Mouse (Mus musculus) CH12.LX (cell line): ENCODE measurements at regions not wholly inside any gene's neighbourhood (a gene's known extent, or its start where the extent isn't known, plus 50 kb on each side); places are given as distances from the start of the nearest gene placed in this dataset.

Experiments used
- DNase-seq: peaks from one replicate; pipeline ENCODE4 v3.0.0-alpha.2; 2013; ENCODE audit errors: extremely low read depth
- H3K27ac ChIP-seq: 2 replicates; pipeline ENCODE4 v1.5.1; 2012; ENCODE audit warnings: low read depth, mild to moderate bottlenecking, control low read depth, moderate library complexity; ENCODE audit not compliant: insufficient read depth
- H3K27me3 ChIP-seq: replicated peaks from 2 replicates; pipeline ENCODE3; 2012; ENCODE audit warnings: inconsistent platforms
- H3K36me3 ChIP-seq, 2 experiments: replicated peaks in 1 of 2; 2 replicates each; pipeline versions ENCODE3 to v1.6.1; 2012; ENCODE audit warnings: inconsistent platforms in 1 of 2, low read length in 1 of 2, mild to moderate bottlenecking in 1 of 2, mixed read lengths in 1 of 2, moderate library complexity in 1 of 2; ENCODE audit not compliant: control insufficient read depth in 1 of 2, insufficient read depth in 1 of 2
- H3K4me1 ChIP-seq, 2 experiments: 2 replicates each; pipeline ENCODE4 v1.6.1; 2012; ENCODE audit warnings: inconsistent platforms in 1 of 2, moderate library complexity in 1 of 2; ENCODE audit not compliant: insufficient read depth in 2 of 2, control insufficient read depth in 1 of 2
- H3K4me2 ChIP-seq: 2 replicates; pipeline ENCODE4 v1.6.1; 2012; ENCODE audit warnings: low read depth, mild to moderate bottlenecking, control low read depth; ENCODE audit not compliant: poor library complexity, insufficient read depth, severe bottlenecking
- H3K4me3 ChIP-seq, 3 experiments: fragments of 150-350 bp in 1 of 3; sonication (generic) in 1 of 3; replicated peaks in 1 of 3; 2 replicates each; pipeline versions ENCODE3 to v1.5.1; 2011 to 2012; ENCODE audit warnings: low read depth in 2 of 3, low read length in 2 of 3, mild to moderate bottlenecking in 2 of 3, moderate library complexity in 2 of 3, control low read depth in 1 of 3, improper control_type of control experiment in 1 of 3, inconsistent platforms in 1 of 3, mixed read lengths in 1 of 3; ENCODE audit not compliant: poor library complexity in 1 of 3
- H3K79me2 ChIP-seq: replicated peaks from 2 replicates; pipeline ENCODE4 v1.6.1; 2012; ENCODE audit warnings: mild to moderate bottlenecking, moderate library complexity; ENCODE audit not compliant: control insufficient read depth, poor library complexity, insufficient read depth, severe bottlenecking; ENCODE audit errors: extremely low read depth
- H3K9ac ChIP-seq: 2 replicates; pipeline ENCODE4 v1.6.1; 2012; ENCODE audit warnings: low read depth, mild to moderate bottlenecking, control low read depth, moderate library complexity; ENCODE audit not compliant: insufficient read depth
- H3K9me3 ChIP-seq: replicated peaks from 2 replicates; pipeline ENCODE3; 2012; ENCODE audit warnings: low read length, inconsistent platforms, mixed read lengths
- BHLHE40 ChIP-seq: IDR thresholded peaks from 2 replicates; pipeline ENCODE4 v1.6.1; 2011; ENCODE audit warnings: mild to moderate bottlenecking, low read depth, low read length, improper control_type of control experiment
- CHD1 ChIP-seq: IDR thresholded peaks from 2 replicates; pipeline ENCODE4 v1.6.1; 2012; ENCODE audit warnings: low read depth, low read length, improper control_type of control experiment, inconsistent platforms
- ELF1 ChIP-seq: IDR thresholded peaks from 2 replicates; pipeline ENCODE4 v1.6.1; 2014; ENCODE audit warnings: low read depth, mild to moderate bottlenecking, inconsistent platforms, low read length, improper control_type of control experiment
- ETS1 ChIP-seq: conservative IDR thresholded peaks from 2 replicates; pipeline ENCODE4 v1.6.1; 2012; ENCODE audit warnings: low read depth, mild to moderate bottlenecking, inconsistent platforms, low read length, improper control_type of control experiment, moderate library complexity
- GABPA ChIP-seq: IDR thresholded peaks from 2 replicates; pipeline ENCODE4 v1.6.1; 2012; ENCODE audit warnings: low read depth, low read length, improper control_type of control experiment, inconsistent platforms; ENCODE audit not compliant: insufficient replicate concordance
- JUN ChIP-seq: IDR thresholded peaks from 2 replicates; pipeline ENCODE4 v1.6.1; 2011; ENCODE audit warnings: low read depth, mild to moderate bottlenecking, low read length, improper control_type of control experiment, moderate library complexity; ENCODE audit not compliant: insufficient read depth
- MEF2A ChIP-seq: IDR thresholded peaks from 2 replicates; pipeline ENCODE4 v1.6.1; 2014; ENCODE audit warnings: low read depth, mild to moderate bottlenecking, inconsistent platforms, low read length, improper control_type of control experiment, borderline replicate concordance
- PAX5 ChIP-seq: IDR thresholded peaks from 2 replicates; pipeline ENCODE4 v1.6.1; 2012; ENCODE audit warnings: low read length, inconsistent platforms, mixed read lengths
- SIN3A ChIP-seq: IDR thresholded peaks from 2 replicates; pipeline ENCODE4 v1.6.1; 2012; ENCODE audit warnings: low read length, improper control_type of control experiment, inconsistent platforms
- UBTF ChIP-seq: IDR thresholded peaks from 2 replicates; pipeline ENCODE4 v1.6.1; 2012; ENCODE audit warnings: low read depth, mild to moderate bottlenecking, inconsistent platforms, low read length, improper control_type of control experiment, moderate library complexity
- dilution Hi-C: fragments of 300-500 bp; cut with MboI; formaldehyde crosslinking; loops from 2 replicates; pipeline ENCODE4 v1.14.3; 2020; ENCODE audit warnings: low sequenced_read_pairs; ENCODE audit not compliant: extremely low pct_unique_long_range_greater_than_20kb, extremely low pct_ligation_motif_present
- in situ Hi-C: fragments of 300-500 bp; cut with MboI; formaldehyde crosslinking; loops from 3 replicates; pipeline ENCODE4 v1.14.3; 2019; ENCODE audit warnings: low sequenced_read_pairs, low pct_ligation_motif_present, low pct_unique_long_range_greater_than_20kb, mixed read lengths

DNA sequence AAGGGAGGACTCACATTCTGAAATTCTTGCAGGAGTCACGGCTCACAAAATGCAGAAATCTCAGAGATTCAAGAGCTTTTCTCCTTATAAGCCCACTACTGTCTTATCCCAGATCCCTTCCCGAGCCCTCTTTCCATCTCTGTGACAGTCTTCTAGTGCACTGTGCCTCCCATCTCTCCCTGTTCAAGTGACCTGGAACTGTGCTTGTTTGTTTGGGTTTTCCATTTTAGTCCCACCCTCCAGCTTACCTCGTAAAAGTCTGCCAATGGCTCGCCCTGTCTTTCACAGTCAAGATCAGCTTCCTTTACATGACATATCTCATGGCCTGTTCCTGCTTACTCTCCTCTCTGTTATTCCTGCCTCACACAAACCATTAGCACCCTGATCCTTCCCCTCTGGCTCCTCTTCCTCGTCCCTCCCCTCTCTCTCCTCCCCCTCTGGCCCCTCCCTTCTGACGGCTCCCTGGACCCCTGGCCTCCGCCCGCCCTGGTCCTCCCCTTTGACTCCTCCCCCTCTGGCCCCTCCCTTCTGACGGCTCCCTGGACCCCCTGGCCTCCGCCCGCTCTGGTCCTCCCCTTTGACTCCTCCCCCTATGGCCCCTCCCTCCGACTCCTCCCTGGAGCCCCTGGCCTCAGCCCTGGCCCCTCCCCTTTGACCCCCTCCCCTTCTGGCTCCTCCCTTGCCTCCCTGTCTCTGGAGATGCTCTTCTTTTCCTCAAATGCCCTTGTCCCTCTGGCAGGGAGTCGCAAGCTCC is 55.5 kb upstream of the Btbd11 start:
- no peak for TF ChIP-seq ELF1
- no peak for TF ChIP-seq ETS1
- TF ChIP-seq JUN, result no peak
- no peak for TF ChIP-seq SIN3A
- no peak for TF ChIP-seq MEF2A
- no peak for TF ChIP-seq GABPA
- no peak for TF ChIP-seq BHLHE40
- no peak for TF ChIP-seq PAX5
- no peak for TF ChIP-seq CHD1
- no peak for TF ChIP-seq UBTF
- Histone ChIP-seq H3K4me1 (peaks cover 4 to 17% of the 10 kb centered on the region in 2 experiments; a peak in 3 of 4 replicates), H3K27me3 (peaks cover 2% of the 10 kb centered on the region), H3K36me3 (no peaks in the 10 kb centered on the region), H3K27ac (no peak overlapping the region), H3K9me3 (peaks cover 11% of the 10 kb centered on the region), H3K9ac (no peak overlapping the region), H3K4me3 (no peak overlapping the region), H3K79me2 (no peaks in the 10 kb centered on the region), H3K4me2 (no peak overlapping the region)
- dilution Hi-C loops, result no loop called here
- no peak for DNase-seq
- in situ Hi-C loops, result no loop called here
